Mouse (Mus musculus): Measurements from ENCODE around the gene Gm4353. TPM values are rescaled to one million over a fixed set of nuclear protein-coding genes. Genes with fewer than 3 reads are reported as not detected.

Gm4353 gene
- total and polyA plus RNA-seq, 3 experiments: 0.74 to 34.1 (median 2.0) TPM

DNA sequence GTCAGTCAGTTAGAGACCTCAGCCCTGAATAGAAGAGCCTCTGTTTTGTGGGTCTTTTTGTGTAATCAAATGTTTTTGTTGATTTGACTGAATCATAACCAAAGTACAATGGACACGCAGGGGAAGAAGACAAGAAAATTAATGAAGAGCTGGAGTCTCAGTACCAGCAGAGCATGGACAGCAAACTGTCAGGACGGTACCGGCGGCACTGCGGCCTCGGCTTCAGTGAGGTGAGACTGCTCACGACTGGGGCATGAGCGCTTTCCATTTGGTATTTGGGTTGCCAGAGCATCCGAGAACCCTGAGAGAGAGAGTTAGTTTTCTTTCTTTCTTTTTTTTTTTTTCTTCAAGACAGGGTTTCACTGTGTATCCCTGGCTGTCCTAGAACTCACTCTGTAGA, 18.7 kb upstream of the Gm4353 start:
- Histone ChIP-seq H3K4me1 (ENCODE audit: control insufficient read depth in 1 of 2, insufficient read depth in 2 of 2) (peaks cover 0 to 6% of the 10 kb centered on the region in 2 experiments; a peak in 1 of 4 replicates), H3K79me2 (replicated peaks; ENCODE audit: control insufficient read depth, extremely low read depth, insufficient read depth, poor library complexity, severe bottlenecking) (peaks cover 3% of the 10 kb centered on the region; the same call in 1 of the 2 replicates), H3K27me3 (replicated peaks) (no peaks in the 10 kb centered on the region), H3K9me3 (replicated peaks; ENCODE audit: low read length) (no peaks in the 10 kb centered on the region), H3K9ac (ENCODE audit: insufficient read depth, low read depth) (no peak overlapping the region), H3K36me3 (replicated peaks in 1 of 2; ENCODE audit: control insufficient read depth in 1 of 2, insufficient read depth in 1 of 2, low read length in 1 of 2) (peaks cover 31 to 67% of the 10 kb centered on the region in 2 experiments), H3K4me3 (replicated peaks in 1 of 3; ENCODE audit: low read depth in 2 of 3, low read length in 2 of 3, poor library complexity in 1 of 3) (no peak overlapping the region), H3K4me2 (ENCODE audit: insufficient read depth, low read depth, poor library complexity, severe bottlenecking) (no peak overlapping the region), H3K27ac (ENCODE audit: insufficient read depth, low read depth) (no peak overlapping the region)
- no peak for TF ChIP-seq MEF2A (IDR thresholded peaks at IDR 0.05; ENCODE audit: borderline replicate concordance, low read depth, low read length)
- TF ChIP-seq MXI1 (IDR thresholded peaks at IDR 0.05; ENCODE audit: low read depth, low read length): no peak
- no peak for TF ChIP-seq MAZ (IDR thresholded peaks at IDR 0.05; ENCODE audit: low read depth, low read length)
- TF ChIP-seq CTCF (conservative IDR thresholded peaks at IDR 0.05 in 1 of 2, IDR thresholded peaks at IDR 0.05 in 1 of 2; ENCODE audit: low read depth in 2 of 2, low read length in 2 of 2): no peak
- no peak for TF ChIP-seq USF2 (conservative IDR thresholded peaks at IDR 0.05; ENCODE audit: low read depth, low read length)
- no peak for TF ChIP-seq CHD2 (IDR thresholded peaks at IDR 0.05; ENCODE audit: low read length)
- TF ChIP-seq BHLHE40 (IDR thresholded peaks at IDR 0.05; ENCODE audit: low read depth, low read length): no peak
- TF ChIP-seq GABPA (IDR thresholded peaks at IDR 0.05; ENCODE audit: insufficient replicate concordance, low read depth, low read length): no peak
- no peak for TF ChIP-seq POLR2A (IDR thresholded peaks at IDR 0.05; ENCODE audit: low read depth, low read length)
- no peak for TF ChIP-seq JUN (IDR thresholded peaks at IDR 0.05; ENCODE audit: insufficient read depth, low read depth, low read length)
- TF ChIP-seq JUND (conservative IDR thresholded peaks at IDR 0.05; ENCODE audit: low read depth, low read length): no peak
- TF ChIP-seq SMC3 (IDR thresholded peaks at IDR 0.05; ENCODE audit: low read depth, low read length): no peak
- no peak for TF ChIP-seq TBP (conservative IDR thresholded peaks at IDR 0.05; ENCODE audit: low read depth, low read length)
- TF ChIP-seq NRF1 (IDR thresholded peaks at IDR 0.05; ENCODE audit: low read depth, low read length): no peak
- DNase-seq (ENCODE audit: extremely low read depth): no peak
- dilution Hi-C loops (cut with MboI; ENCODE audit: extremely low pct_ligation_motif_present, extremely low pct_unique_long_range_greater_than_20kb, low sequenced_read_pairs) (no loop called here), in situ Hi-C loops (cut with MboI; ENCODE audit: low pct_ligation_motif_present, low pct_unique_long_range_greater_than_20kb, low sequenced_read_pairs) (no loop called here)

DNA sequence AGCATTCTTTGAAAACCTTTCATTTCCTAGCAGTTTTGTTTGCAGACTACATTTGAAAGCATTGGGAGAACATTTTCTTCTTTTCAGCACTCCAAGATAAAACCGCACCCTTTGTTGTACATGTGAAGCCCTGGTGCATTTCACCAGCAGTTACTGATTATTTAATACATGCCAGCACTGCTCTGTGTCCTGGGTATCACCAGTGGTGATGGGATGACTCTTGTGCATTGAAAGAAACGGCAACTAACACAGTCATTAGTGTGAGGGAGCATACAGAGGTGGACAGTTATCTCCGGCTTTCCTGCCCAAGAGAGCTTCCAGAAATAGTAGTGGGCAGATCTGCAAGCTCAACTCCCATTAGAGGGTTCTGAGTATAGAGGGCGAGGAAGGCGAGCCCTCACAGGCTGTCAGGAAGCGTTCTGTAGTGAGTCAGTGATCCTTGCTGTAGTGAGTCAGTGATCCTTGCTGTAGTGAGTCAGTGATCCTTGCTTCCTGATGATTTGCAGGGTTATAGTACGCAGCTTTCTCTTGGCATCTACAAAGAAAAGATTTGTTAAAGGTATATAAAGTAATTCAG, 15.6 kb upstream of the Gm4353 start:
- dilution Hi-C loops (cut with MboI; ENCODE audit: extremely low pct_ligation_motif_present, extremely low pct_unique_long_range_greater_than_20kb, low sequenced_read_pairs) (no loop called here), in situ Hi-C loops (cut with MboI; ENCODE audit: low pct_ligation_motif_present, low pct_unique_long_range_greater_than_20kb, low sequenced_read_pairs) (no loop called here)
- Histone ChIP-seq H3K4me1 (ENCODE audit: control insufficient read depth in 1 of 2, insufficient read depth in 2 of 2) (peaks cover 0 to 13% of the 10 kb centered on the region in 2 experiments; a peak in 2 of 4 replicates), H3K27ac (ENCODE audit: insufficient read depth, low read depth) (no peak overlapping the region), H3K9ac (ENCODE audit: insufficient read depth, low read depth) (no peak overlapping the region), H3K4me3 (replicated peaks in 1 of 3; ENCODE audit: low read depth in 2 of 3, low read length in 2 of 3, poor library complexity in 1 of 3) (no peak overlapping the region), H3K79me2 (replicated peaks; ENCODE audit: control insufficient read depth, extremely low read depth, insufficient read depth, poor library complexity, severe bottlenecking) (peaks cover 25% of the 10 kb centered on the region), H3K36me3 (replicated peaks in 1 of 2; ENCODE audit: control insufficient read depth in 1 of 2, insufficient read depth in 1 of 2, low read length in 1 of 2) (peaks cover 29 to 57% of the 10 kb centered on the region in 2 experiments), H3K27me3 (replicated peaks) (no peaks in the 10 kb centered on the region), H3K4me2 (ENCODE audit: insufficient read depth, low read depth, poor library complexity, severe bottlenecking) (no peak overlapping the region), H3K9me3 (replicated peaks; ENCODE audit: low read length) (no peaks in the 10 kb centered on the region)
- DNase-seq (ENCODE audit: extremely low read depth): no peak
- no peak for TF ChIP-seq SMC3 (IDR thresholded peaks at IDR 0.05; ENCODE audit: low read depth, low read length)

Measured in CH12.LX (cell line).